Mouse (Mus musculus): ENCODE measurements at regions not wholly inside any gene's neighbourhood (a gene's known extent, or its start where the extent isn't known, plus 50 kb on each side); places are given as distances from the start of the nearest gene placed in this dataset.

- H3K9ac ChIP-seq (ENCODE audit: low read depth, low read length), result no peak overlapping the region
- intact Hi-C loops (cut with DNase I), result no loop called here
- no peak overlapping the region for H3K27ac ChIP-seq
- 41% methylated on average over 1 of the region's 1 CpGs for WGBS
- no peaks in the 10 kb centered on the region for H3K27me3 ChIP-seq (ENCODE audit: control insufficient read depth, insufficient read depth, low read length)
- no peaks in the 10 kb centered on the region for H3K79me2 ChIP-seq (replicated peaks; ENCODE audit: control insufficient read depth, insufficient read depth, low read length)
- no peak for DNase-seq
- no peak overlapping the region for H3K4me3 ChIP-seq
- H3K36me3 ChIP-seq (ENCODE audit: control insufficient read depth, insufficient read depth, low read length), result no peaks in the 10 kb centered on the region
- H3K4me1 ChIP-seq (ENCODE audit: control insufficient read depth, insufficient read depth, low read length), result no peaks in the 10 kb centered on the region; the same call in 1 of the 2 replicates
- TF ChIP-seq POLR2A (IDR thresholded peaks at IDR 0.05; ENCODE audit: insufficient read depth, low read depth, low read length) (no peak), EP300 (IDR thresholded peaks at IDR 0.05; ENCODE audit: insufficient read depth, low read depth, low read length) (no peak), CTCF (IDR thresholded peaks at IDR 0.05) (no peak)
Observed at GRCm38 (mm10) chr10:16574568-16574967, 1148.5 kb upstream of the Cited2 start.

- intact Hi-C loops (cut with DNase I), result no loop called here
- peak overlapping the region; percentile 12; the same call in 1 of the 2 replicates for H3K27ac ChIP-seq
- no peak overlapping the region for H3K4me3 ChIP-seq
- H3K4me1 ChIP-seq (ENCODE audit: control insufficient read depth, insufficient read depth, low read length), result no peaks in the 10 kb centered on the region; the same call in 1 of the 2 replicates
- H3K9ac ChIP-seq (ENCODE audit: low read depth, low read length), result no peak overlapping the region
- no peaks in the 10 kb centered on the region for H3K27me3 ChIP-seq (ENCODE audit: control insufficient read depth, insufficient read depth, low read length)
- TF ChIP-seq EP300 (IDR thresholded peaks at IDR 0.05; ENCODE audit: insufficient read depth, low read depth, low read length), result no peak
- no peak for TF ChIP-seq POLR2A (IDR thresholded peaks at IDR 0.05; ENCODE audit: insufficient read depth, low read depth, low read length)
- no peak for TF ChIP-seq CTCF (IDR thresholded peaks at IDR 0.05)
- H3K36me3 ChIP-seq (ENCODE audit: control insufficient read depth, insufficient read depth, low read length), result no peaks in the 10 kb centered on the region
- H3K79me2 ChIP-seq (replicated peaks; ENCODE audit: control insufficient read depth, insufficient read depth, low read length), result no peaks in the 10 kb centered on the region
- WGBS, result 32% methylated on average over 4 of the region's 4 CpGs
- no peak for DNase-seq
Observed at GRCm38 (mm10) chr10:16578554-16579078, 1144.4 kb upstream of the Cited2 start.

- DNase-seq, result no peak
- H3K79me2 ChIP-seq (replicated peaks; ENCODE audit: control insufficient read depth, insufficient read depth, low read length), result no peaks in the 10 kb centered on the region
- no peaks in the 10 kb centered on the region for H3K27me3 ChIP-seq (ENCODE audit: control insufficient read depth, insufficient read depth, low read length)
- TF ChIP-seq POLR2A (IDR thresholded peaks at IDR 0.05; ENCODE audit: insufficient read depth, low read depth, low read length) (no peak), EP300 (IDR thresholded peaks at IDR 0.05; ENCODE audit: insufficient read depth, low read depth, low read length) (no peak), CTCF (IDR thresholded peaks at IDR 0.05) (no peak)
- WGBS, result 91% methylated on average over 3 of the region's 3 CpGs
- H3K36me3 ChIP-seq (ENCODE audit: control insufficient read depth, insufficient read depth, low read length), result no peaks in the 10 kb centered on the region
- H3K9ac ChIP-seq (ENCODE audit: low read depth, low read length), result no peak overlapping the region
- H3K27ac ChIP-seq, result no peak overlapping the region
- H3K4me3 ChIP-seq, result no peak overlapping the region
- no peaks in the 10 kb centered on the region; the same call in 1 of the 2 replicates for H3K4me1 ChIP-seq (ENCODE audit: control insufficient read depth, insufficient read depth, low read length)
- intact Hi-C loops (cut with DNase I), result no loop called here
Observed at GRCm38 (mm10) chr10:16580200-16580599, 1142.8 kb upstream of the Cited2 start.

- DNase-seq, result no peak
- Histone ChIP-seq H3K79me2 (replicated peaks; ENCODE audit: control insufficient read depth, insufficient read depth, low read length) (no peaks in the 10 kb centered on the region), H3K27ac (peak overlapping the region; percentile 83), H3K9ac (ENCODE audit: low read depth, low read length) (no peak overlapping the region), H3K4me1 (ENCODE audit: control insufficient read depth, insufficient read depth, low read length) (no peaks in the 10 kb centered on the region), H3K4me3 (no peak overlapping the region), H3K27me3 (ENCODE audit: control insufficient read depth, insufficient read depth, low read length) (no peaks in the 10 kb centered on the region), H3K36me3 (ENCODE audit: control insufficient read depth, insufficient read depth, low read length) (peaks cover 11% of the 10 kb centered on the region)
- 64% methylated on average over 2 of the region's 2 CpGs for WGBS
- intact Hi-C loops (cut with DNase I), result no loop called here
- TF ChIP-seq POLR2A (IDR thresholded peaks at IDR 0.05; ENCODE audit: insufficient read depth, low read depth, low read length) (no peak), EP300 (IDR thresholded peaks at IDR 0.05; ENCODE audit: insufficient read depth, low read depth, low read length) (no peak), CTCF (IDR thresholded peaks at IDR 0.05) (no peak)
Observed at GRCm38 (mm10) chr10:16588833-16589232, 1134.2 kb upstream of the Cited2 start.

DNA sequence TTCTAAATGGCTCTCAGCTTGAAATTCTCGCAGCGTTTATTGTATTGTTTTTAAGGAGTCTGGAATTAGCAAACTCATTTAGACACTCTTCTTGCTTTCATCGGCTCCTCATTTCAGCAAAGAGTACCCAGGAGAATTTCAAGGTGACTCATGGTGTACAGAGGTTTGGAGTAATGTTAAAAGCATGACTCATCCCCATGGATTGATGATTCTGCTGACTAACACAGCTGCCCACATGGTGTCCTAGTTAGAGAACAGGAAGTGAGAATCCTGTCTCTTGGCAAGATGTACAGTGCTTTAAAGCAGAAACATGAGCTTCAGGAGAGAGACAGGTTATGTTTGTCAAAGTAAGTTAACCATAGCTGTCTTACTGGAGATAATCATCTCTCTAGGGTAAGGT lies 1133.6 kb upstream of the Cited2 start:
- peak in 1 of 2 experiments; percentile 31 for DNase-seq
- no peak overlapping the region for H3K9ac ChIP-seq (ENCODE audit: low read depth, low read length)
- H3K79me2 ChIP-seq (replicated peaks; ENCODE audit: control insufficient read depth, insufficient read depth, low read length), result no peaks in the 10 kb centered on the region
- WGBS, result 34% methylated on average over 3 of the region's 3 CpGs
- H3K27ac ChIP-seq, result peak overlapping the region; percentile 83
- no peaks in the 10 kb centered on the region for H3K4me1 ChIP-seq (ENCODE audit: control insufficient read depth, insufficient read depth, low read length)
- H3K4me3 ChIP-seq, result no peak overlapping the region
- H3K27me3 ChIP-seq (ENCODE audit: control insufficient read depth, insufficient read depth, low read length), result no peaks in the 10 kb centered on the region
- peaks cover 11% of the 10 kb centered on the region for H3K36me3 ChIP-seq (ENCODE audit: control insufficient read depth, insufficient read depth, low read length)
- no peak for TF ChIP-seq POLR2A (IDR thresholded peaks at IDR 0.05; ENCODE audit: insufficient read depth, low read depth, low read length)
- TF ChIP-seq EP300 (IDR thresholded peaks at IDR 0.05; ENCODE audit: insufficient read depth, low read depth, low read length), result no peak
- TF ChIP-seq CTCF (IDR thresholded peaks at IDR 0.05), result no peak
- intact Hi-C loops (cut with DNase I), result no loop called here

GRCm38 (mm10) chr10:16592870-16593269 lies 1130.1 kb upstream of the Cited2 start:
- TF ChIP-seq POLR2A (IDR thresholded peaks at IDR 0.05; ENCODE audit: insufficient read depth, low read depth, low read length), result no peak
- no peak for TF ChIP-seq CTCF (IDR thresholded peaks at IDR 0.05)
- TF ChIP-seq EP300 (IDR thresholded peaks at IDR 0.05; ENCODE audit: insufficient read depth, low read depth, low read length), result no peak
- Histone ChIP-seq H3K36me3 (ENCODE audit: control insufficient read depth, insufficient read depth, low read length) (peaks cover 11% of the 10 kb centered on the region), H3K79me2 (replicated peaks; ENCODE audit: control insufficient read depth, insufficient read depth, low read length) (no peaks in the 10 kb centered on the region), H3K27me3 (ENCODE audit: control insufficient read depth, insufficient read depth, low read length) (no peaks in the 10 kb centered on the region), H3K4me1 (ENCODE audit: control insufficient read depth, insufficient read depth, low read length) (no peaks in the 10 kb centered on the region), H3K4me3 (no peak overlapping the region), H3K27ac (no peak overlapping the region), H3K9ac (ENCODE audit: low read depth, low read length) (no peak overlapping the region)
- no peak for DNase-seq
- 80% methylated on average over 4 of the region's 4 CpGs for WGBS
- intact Hi-C loops (cut with DNase I), result no loop called here

All from heart, adult 2 months (tissue).